Mouse (Mus musculus) layer of hippocampus, postnatal 14 days (tissue): ENCODE results near the gene Cx3cr1. TPM values are rescaled to one million over a fixed set of nuclear protein-coding genes. Genes with fewer than 3 reads are reported as not detected.

Experiments
- DNase-seq, 2 experiments: peaks; one replicate each; pipeline ENCODE4 v3.0.0; 2021 to 2022; ENCODE audit warnings: low spot score in 2 of 2, mixed read lengths in 1 of 2
- total RNA-seq, 2 experiments: library from RNA; stranded (reverse); gene quantifications; 2 replicates each; pipeline ENCODE4 v1.2.3; 2021

Cx3cr1 gene
- total RNA-seq, 2 experiments from 2014 or later = 34.7 to 36.0 TPM

- no peak for DNase-seq
Observed at GRCm38 (mm10) chr9:120001945-120002725, 67.5 kb downstream of the Cx3cr1 start.

- DNase-seq = no peak
Observed at GRCm38 (mm10) chr9:120000761-120001160, 68.9 kb downstream of the Cx3cr1 start.

GRCm38 (mm10) chr9:119999636-120000035, 70.0 kb downstream of the Cx3cr1 start:
- no peak for DNase-seq

GRCm38 (mm10) chr9:119998776-119999175, 70.9 kb downstream of the Cx3cr1 start:
- no peak for DNase-seq

GRCm38 (mm10) chr9:119996080-119996479, 73.6 kb downstream of the Cx3cr1 start:
- no peak for DNase-seq

- no peak for DNase-seq
Observed at GRCm38 (mm10) chr9:119994207-119994606, 75.5 kb downstream of the Cx3cr1 start.

- no peak for DNase-seq
Observed at GRCm38 (mm10) chr9:119993092-119993844, 76.4 kb downstream of the Cx3cr1 start.

GRCm38 (mm10) chr9:119991310-119991709, 78.4 kb downstream of the Cx3cr1 start:
- DNase-seq = no peak

- DNase-seq = no peak
Observed at GRCm38 (mm10) chr9:119988304-119988703, 81.4 kb downstream of the Cx3cr1 start.

- DNase-seq = no peak
Observed at GRCm38 (mm10) chr9:119985881-119986574, 83.7 kb downstream of the Cx3cr1 start.

- no peak for DNase-seq
Observed at GRCm38 (mm10) chr9:119984536-119985011, 85.1 kb downstream of the Cx3cr1 start, which contains the start of gene Csrnp1. Gene Csrnp1 (minus strand): TSS chr9:119984658.

GRCm38 (mm10) chr9:119983585-119984535, 85.8 kb downstream of the Cx3cr1 start:
- DNase-seq = peak in 1 of 2 experiments; percentile 87

- no peak for DNase-seq
Observed at GRCm38 (mm10) chr9:119982956-119983551, 86.6 kb downstream of the Cx3cr1 start.

GRCm38 (mm10) chr9:119982241-119982811, 87.4 kb downstream of the Cx3cr1 start:
- DNase-seq = peak in 1 of 2 experiments; percentile 48

- DNase-seq = peak in 1 of 2 experiments; percentile 57
Observed at GRCm38 (mm10) chr9:119981183-119982179, 88.2 kb downstream of the Cx3cr1 start.

- peak in 1 of 2 experiments; percentile 28 for DNase-seq
Observed at GRCm38 (mm10) chr9:119980770-119981182, 88.9 kb downstream of the Cx3cr1 start.

- DNase-seq = no peak
Observed at GRCm38 (mm10) chr9:119979749-119980148, 89.9 kb downstream of the Cx3cr1 start.

GRCm38 (mm10) chr9:119978811-119979441, 90.8 kb downstream of the Cx3cr1 start:
- peak in 1 of 2 experiments; percentile 46 for DNase-seq
